Mouse (Mus musculus) frontal cortex, adult 2 months (tissue): ENCODE data around the gene Asprv1. TPM values are rescaled to one million over a fixed set of nuclear protein-coding genes. Genes with fewer than 3 reads are reported as not detected.

Experiments
- DNase-seq, 2 experiments: peaks; one replicate each; pipeline ENCODE4 v3.0.0; 2022; ENCODE audit warnings: low spot score in 1 of 2; ENCODE audit errors: extremely low spot score in 1 of 2
- polyA plus RNA-seq: library from polyadenylated mRNA; depleted of rRNA; stranded (reverse); fragments of >200 nt; gene quantifications from 2 replicates; pipeline ENCODE4 v1.2.3, GENCODE M21; 2012; rRNA removed

The Asprv1 gene
- polyA plus RNA-seq = 2.9 and 3.4 TPM in 2 replicates

DNA sequence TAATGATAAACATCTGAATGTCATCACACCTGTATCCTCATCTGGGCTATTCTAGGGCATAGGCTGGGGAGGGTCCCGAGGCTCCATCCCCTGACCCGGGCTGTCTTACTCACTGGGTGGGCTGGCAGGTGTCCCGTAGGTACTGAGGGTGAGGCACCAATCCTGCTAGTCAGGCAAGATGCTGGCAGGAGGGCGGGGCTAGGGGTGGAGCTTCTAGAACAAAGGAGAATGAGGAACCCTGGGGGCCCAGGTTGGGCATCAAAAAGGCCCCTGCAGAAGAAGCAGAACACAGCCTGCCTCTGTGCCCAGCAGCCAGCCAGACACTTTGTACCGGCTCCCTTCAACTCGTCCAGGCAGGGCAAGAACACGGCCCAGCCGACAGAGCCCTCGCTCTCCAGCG, at the start of gene Asprv1:
Gene Asprv1, plus strand, starts transcription at position 219 of the 400 bp plus-strand sequence.
- no peak for DNase-seq

DNA sequence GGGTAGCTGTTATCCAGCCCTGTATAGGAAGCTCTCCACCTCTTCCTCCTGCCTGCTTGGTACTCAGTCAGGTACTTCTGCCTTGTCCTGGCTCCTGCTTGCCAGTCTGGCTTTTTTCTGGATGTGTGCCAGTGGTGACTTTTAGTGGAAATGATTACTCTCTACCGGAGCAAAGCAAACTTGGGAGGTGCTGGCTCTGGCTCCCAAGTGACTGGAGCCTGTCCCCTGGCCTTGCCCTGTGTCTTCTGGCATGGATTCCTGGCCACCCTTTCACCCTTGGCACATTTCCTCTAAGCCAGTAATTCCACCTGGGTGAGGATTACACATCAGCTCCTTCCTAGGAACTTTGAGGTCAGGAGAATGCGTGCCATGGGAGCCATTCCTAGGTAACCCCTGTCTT, 49.6 kb upstream of the Asprv1 start:
- DNase-seq = no peak

DNA sequence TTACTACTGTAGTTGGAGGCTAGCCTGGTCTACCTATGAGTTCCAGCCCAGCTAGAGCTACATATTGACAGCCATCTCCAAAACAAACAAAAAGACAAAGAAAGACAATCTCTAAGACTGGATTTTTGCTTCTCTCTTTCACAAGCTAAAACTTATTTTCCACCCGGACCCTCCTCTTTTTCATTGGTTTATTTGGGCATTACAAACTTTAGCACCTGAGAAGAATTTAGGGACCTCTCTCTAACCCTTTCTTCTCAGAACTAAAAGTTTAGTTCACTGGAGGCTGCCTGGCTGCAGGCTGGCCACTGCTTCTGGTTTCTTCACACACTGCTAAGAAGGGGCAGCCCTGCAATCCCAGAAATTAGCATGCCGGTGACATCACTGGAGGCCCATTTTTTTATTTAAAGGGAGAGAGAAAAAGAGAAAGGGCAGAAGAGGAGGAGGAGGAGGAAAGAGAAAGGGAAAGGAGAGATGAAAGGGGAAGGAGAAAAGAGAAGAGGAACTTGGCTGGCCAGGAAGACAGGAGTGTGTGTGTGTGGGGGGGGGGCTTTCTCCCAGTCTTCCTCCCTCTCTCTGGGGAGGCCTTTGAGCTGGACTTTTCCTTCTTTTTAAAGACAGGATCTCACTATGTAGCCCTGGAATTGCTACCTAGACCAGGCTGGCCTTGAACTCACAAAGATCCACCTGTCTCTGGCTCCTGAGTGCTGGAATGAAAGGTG, 48.7 kb upstream of the Asprv1 start:
- DNase-seq = no peak

DNA sequence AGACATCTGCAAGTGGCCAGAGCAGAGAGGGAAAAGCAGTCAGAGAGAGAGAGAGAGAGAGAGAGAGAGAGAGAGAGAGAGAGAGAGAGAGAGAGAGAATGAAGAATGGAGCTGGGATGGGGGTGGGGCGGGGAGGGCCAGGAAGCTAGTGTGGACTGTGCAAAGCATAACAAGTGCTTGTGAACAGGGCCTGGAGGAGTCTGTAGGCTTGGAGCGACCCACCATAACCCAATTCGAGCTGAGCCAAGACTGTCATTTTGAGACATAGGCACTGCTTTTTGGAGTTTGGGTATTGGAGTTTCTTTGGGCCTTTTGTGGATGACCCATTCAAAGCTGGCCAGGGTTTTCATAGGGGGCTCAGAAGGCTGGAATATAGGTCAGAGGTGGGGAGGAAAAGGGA, 48.0 kb upstream of the Asprv1 start:
- no peak for DNase-seq

DNA sequence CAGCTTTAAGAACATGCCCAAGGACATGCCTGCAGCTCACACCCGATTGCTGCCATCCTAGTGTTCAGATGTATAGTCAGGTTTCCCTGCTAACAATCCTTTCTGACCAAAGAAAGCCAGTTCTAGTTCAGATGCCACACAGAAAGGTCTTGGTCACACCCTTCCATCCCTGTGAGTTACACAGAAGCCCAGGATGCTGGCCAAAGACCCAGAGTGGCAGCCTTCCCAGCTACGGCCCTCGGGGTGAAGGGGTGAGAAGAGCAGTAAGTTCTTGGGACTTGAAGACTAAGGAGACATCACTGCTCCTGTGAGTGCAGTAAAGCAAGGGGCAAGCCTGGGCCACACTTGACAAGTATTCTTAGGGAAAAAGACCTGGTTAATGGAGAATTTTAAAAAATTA, 44.8 kb upstream of the Asprv1 start:
- no peak for DNase-seq

DNA sequence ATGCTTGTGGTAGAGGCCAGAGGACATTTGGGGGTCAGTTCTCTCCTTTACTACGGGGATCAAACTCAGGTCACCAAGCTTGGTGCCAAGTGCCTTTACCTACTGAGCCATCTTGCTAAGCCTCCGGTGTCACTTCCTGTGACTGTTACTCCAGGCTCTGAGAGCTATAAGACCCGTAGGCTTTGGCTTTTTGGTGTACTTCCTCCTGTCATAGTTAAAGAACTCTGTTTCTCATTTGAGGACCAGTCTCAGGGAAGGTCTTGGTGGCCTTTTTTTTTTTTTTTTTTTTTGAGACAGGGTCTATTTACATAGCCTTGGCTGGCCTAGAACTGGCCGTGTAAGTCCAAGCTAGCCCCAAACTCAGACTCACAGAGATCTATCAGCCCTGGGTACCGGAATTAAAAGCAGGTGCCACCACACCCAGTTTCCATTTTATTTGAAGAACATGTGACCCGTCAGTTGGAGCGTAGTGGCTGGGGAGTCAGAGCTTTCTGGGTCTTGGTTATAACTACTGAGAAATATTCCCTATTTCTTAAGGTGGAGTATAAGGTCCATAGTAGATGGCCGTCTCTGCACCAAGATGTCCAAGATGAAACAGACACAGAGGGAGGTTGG, 44.3 kb upstream of the Asprv1 start:
- no peak for DNase-seq

DNA sequence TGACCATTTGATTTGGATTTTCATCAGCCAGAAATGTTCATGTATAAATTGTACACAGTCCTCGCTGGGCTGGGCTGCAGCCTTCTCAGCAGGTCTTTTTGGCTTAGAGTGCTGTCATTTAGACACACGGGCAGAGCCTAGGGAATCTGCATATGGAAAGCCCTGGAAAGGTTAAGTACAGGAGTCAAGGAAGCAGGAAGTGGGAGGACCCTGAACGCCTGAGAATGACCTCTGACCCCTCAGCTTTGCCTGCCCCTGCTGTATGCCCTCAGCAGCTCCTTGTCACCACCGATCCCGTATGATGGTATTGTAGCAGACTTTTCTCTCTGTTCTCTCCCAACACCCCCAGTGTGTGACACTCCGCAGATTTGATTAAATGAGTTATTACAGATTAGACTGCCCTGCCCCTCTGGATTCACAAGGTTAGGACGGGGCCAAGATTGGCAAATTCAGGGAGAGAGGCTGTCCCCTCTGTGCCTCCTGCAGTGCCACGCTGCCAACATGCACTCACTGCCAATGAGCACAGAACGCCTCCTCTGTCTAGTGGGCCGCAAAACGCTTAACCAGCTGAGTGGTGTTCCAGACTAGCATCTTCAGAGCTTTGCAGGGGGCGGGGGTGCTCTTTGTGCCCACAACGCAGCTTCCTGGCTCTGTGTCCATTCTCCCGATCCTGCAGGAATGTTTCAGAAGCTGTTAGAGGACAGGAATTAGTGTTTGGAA, 43.5 kb upstream of the Asprv1 start:
- DNase-seq = peak; percentile 80 to 86

DNA sequence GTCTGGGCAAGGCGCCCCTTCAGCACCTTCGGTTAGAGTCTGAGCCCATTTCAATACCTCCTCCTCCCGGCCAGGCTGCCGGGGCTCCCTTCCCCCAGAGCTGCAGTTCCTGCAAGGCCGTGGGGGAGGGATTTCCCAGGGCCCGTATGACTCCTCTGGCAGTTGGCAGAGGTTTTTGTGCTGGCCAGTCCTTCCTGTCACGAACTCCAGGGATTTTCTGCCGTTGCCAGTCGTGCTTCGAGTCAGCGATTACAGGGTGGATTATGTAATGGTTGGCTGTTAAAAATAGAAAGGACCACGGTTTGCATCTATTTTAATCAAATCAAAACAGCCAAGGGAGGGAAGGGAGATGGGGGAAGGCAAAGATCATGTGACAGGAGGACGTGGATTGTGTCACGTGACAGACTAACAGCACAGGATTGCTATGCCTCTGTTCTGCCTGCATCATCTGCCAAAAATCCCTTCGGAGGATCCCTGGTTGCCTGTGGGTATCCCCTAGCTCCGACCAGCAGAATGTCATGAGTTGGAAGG, 42.8 kb upstream of the Asprv1 start:
- DNase-seq = peak; percentile 93 to 94

DNA sequence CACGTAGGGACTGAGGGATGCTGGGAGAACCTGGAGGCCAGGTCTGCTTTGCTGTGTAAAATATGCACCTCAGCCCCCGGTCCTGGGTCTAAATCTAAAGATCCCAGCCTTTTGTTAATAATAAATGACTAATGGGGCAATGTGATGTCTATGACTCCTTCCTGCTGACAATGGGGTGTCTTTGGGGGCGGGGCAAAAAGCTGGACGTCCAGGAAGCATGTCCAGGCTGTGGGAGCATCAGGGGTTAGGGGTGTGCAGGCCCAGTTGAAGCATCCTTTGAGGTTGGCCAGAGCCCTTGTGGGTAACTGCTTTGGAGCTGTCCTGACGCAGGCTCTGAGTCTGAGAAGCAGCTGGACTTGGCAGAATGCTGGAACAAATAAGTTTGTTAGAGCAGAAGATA, 41.9 kb upstream of the Asprv1 start:
- DNase-seq = no peak

DNA sequence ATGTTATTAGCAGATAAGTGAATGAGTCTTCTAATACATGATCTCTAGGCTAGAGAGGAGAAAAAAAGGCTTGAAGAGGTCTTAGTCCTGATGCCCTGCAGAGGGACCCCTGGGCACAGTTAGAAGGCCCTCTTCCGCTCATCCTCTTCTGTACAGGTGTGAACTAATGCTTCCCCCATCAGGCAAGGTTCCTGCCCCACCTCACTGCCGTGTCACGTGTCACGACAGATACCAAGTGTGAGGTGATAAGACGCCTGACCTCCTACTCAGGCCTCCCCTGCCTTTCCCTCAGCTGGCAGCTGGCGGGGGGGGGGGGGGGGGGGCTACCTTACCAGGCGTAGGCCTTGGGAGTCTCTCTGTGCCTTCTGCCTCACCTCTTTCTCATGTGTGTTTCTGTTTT, 39.5 kb upstream of the Asprv1 start:
- no peak for DNase-seq

DNA sequence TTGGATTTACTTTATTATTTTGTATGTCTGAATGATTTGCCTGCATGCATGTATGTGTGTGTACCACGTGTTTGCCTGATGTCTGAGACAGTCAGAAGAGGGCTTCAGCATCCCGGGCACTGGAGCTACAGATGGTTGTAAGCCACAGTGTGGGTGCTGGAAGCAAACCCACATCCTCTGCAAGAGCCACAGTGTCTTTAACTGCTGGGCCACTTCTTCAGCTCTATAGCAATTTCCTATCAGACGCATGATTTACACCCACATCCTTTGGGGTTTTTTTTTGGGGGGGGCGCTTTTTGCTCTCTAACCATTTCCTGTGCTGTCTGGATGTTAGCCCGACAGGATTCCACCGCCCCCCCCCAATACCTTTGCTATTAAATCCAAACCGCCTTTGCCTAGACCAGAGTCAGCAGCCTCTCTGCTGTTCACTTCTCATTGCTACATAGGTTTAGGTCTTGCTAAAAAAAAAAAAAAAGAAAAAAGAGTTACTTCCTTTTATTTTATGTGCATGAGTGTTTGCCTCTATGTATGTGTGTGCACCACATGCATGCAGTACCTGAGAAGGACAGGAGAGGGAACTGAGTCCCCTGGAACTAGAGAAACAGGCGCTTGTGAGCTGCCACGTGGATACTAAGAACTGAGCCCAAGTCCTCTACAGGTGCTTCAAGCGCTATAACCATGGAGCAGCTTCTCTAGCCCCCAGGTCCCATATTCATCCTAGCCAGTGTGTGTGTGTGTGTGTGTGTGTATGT, 34.6 kb upstream of the Asprv1 start:
- DNase-seq = no peak

DNA sequence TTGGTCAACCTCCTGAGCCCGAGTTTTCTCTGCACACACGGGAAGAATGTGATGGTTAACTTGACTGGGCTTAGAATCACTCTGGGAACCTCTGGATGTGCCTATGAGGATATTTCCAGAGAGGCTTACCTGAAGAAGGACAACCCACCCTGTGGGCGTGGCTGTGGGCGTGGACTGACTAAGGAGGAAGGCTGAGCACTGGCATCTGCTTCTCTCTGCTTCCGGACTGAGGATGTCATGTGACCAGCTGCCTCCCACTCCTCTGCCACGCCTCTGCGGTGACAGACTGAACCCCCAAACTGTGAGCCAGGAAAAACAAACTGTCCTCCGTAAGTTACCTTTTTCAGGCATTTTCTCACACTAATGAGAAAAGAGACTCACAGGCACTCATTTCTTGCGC, 33.3 kb upstream of the Asprv1 start:
- no peak for DNase-seq

DNA sequence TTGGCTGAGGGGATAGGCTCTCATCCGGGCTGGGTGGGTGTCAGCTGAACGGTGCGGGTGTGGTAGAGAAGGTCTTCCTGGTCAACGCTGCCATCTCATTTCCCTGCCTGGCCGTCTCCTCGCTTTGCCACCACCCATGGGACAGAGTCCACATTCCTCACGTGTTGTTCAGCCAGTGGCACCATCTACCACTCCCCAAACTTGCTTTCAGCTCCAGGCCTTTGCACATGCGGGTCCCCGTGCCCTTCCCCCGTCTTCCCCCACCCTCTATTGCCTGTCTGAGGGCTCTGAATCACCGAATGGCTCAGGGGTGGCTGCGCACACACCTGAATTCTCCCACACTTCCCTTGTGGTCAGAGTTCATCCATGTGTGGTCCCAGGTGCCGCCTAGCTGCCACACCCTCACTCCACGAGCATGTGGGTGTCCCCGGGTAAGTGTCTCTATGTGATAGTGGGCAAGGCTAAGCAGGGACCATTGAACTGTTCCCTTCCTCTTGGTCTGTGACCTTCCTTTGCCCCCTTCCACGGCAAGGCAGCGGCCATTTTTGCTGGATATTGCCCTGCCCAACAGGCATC, 32.0 kb upstream of the Asprv1 start:
- DNase-seq = no peak

DNA sequence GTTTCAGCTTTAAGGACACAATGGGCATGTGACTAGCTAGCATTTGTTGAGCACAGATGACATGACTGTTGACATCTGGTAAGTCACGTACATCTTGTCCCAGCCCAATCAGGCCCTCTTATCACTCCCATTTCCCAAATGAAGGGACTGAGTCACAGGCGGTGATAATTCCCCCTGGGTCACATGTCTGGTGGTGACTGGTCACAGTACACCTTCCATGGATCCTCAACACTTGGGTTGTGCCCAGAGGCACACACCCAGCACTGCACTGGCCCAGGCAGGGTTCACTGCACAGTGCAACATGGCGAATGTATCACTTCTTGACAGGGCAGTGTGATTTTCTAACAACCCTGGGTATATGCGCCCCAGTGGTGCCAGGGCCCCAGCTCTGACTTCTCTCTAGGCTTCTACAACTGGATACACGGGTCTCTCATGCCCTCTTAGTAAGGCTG, 29.2 kb upstream of the Asprv1 start:
- no peak for DNase-seq

DNA sequence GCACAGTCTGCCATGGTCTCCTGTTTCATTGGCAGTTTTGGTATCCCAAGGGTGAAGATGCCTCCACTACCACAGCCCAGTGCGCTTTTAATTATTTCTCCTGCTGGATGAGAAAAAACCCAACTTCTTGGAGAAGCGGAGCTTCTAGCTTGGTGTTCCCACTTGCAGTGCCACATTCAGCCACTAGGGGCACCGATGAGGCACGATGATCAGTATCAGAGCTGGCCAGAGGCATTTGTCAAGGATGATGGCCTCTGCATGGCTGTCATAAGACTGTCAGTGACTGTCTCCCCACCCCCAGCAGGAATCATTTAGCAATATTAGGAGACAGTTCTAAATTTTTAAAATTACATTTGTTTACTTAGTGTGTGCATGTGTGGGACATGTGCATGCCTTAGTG, 28.8 kb upstream of the Asprv1 start:
- DNase-seq = peak; percentile 48 to 94

DNA sequence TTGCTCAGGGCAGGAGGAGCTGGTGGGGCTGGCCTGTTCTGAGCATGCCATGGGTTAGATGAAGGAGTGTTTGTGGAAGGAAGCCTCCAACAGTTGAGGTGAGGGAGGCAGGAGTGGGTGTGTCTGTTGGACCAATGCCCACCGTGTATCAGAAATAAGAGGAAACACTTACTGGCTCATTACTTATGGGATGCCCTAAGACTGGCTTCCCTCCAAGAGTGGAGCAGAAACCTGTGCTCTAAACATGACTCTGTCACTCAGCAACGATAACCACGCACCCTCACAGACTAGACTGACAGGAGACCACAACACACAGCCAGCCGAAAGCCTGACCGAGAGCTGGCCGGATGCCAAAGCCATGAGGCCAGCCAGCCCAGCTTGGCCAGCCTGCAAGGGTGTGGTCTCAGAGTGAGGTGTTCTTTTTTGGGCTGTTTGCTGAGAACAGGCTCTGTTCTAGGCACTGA, 28.0 kb upstream of the Asprv1 start:
- no peak for DNase-seq

DNA sequence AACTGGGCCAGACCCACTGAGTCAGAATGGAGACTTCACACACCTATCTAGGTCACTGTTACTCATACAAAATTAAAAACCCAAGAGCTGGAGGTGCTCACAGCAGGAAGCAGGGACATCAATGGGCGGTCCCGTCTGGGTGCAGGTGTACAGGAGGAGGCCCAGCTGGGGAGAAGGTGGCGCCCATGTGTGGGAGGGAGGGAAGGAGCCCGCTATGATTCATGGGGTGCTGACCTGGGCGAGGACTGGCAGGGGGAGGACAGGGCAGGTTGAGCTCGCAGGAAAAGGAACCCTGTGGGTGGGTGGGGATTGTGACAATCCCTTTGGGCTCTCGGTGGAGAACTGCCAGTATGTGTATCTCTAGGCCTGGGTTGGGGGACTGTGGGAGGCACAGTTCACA, 22.7 kb upstream of the Asprv1 start:
- no peak for DNase-seq

DNA sequence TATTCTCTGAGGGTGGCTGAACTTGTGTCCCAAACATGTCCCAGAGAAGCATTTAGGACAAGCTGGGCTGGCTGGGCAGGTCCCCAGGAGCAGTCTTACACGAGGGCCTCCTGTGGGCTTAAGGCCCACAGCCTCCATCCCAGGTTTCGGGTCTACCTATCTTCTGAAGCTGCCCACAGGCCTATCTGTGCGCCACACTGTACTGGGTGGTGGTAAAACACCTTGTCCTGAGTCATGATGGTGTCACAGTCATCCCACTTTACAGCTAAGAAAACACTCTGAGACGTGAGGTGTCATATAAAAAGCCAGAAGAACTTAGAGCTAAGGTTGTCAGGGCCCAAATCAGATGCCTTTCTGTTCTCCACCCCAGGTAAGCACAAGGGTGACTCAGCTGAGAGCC, 21.7 kb upstream of the Asprv1 start:
- DNase-seq = no peak

DNA sequence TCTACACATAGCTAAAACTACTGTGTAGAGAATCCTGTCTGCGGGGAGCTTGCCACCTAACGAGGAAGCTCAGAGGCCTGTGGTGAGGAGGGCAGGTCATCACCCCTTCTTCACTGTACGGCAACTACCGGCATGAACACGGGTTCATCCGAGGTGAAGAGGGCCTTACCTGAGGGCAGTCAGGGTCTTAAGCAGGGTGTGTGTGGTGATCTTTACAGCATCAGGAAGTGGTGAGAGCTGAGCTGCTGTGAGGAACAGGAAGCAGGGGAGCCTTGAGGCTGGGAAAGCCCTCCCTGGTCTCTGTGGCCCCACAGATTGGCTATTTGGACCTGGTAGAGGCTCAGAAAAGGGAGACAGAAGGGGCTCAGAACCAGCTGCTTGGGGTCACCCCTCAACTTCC, 20.5 kb upstream of the Asprv1 start:
- no peak for DNase-seq

DNA sequence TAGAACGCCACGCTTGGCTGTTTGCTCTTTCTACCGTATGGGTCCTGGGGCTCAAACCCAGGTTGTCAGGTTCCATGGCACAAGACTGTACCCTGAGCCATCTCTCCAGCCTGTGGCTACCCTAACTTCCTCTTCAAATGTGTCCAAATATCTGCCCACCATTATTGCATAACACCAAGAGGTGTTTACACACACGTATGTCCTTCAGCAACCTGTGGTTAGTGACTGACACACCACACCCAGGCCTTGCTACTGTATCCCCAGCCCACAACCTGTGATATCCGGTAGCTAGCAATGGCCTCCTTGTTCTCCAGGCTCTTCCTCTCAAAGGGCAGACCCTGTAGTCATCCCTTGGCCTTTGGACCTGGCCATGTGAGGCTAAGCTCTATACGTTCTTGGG, 18.7 kb upstream of the Asprv1 start:
- DNase-seq = no peak
